Mouse (Mus musculus): ENCODE results near the gene Lsm4.

- TF ChIP-seq CTCF (IDR thresholded peaks at IDR 0.05; ENCODE audit: control insufficient read depth, insufficient read depth, insufficient replicate concordance, low read depth, low read length) (no peak), POLR2A (IDR thresholded peaks at IDR 0.05; ENCODE audit: control insufficient read depth, low read depth, low read length) (no peak)
These were observed 1.7 kb downstream of the Lsm4 start for GRCm38 (mm10) chr8:70674716-70675115.

Data from testis, adult 2 months (tissue).